Mouse (Mus musculus) thymus, adult 2 months (tissue): ENCODE measurements around the gene Sema6d. TPM values are rescaled to one million over a fixed set of nuclear protein-coding genes. Genes with fewer than 3 reads are reported as not detected.

ENCODE experiments used
- DNase-seq: peaks from one replicate; pipeline ENCODE4 v3.0.0; 2021
- H3K27ac ChIP-seq: fragments of 200-500 bp; 2 replicates; pipeline ENCODE4 v1.5.1; 2012; ENCODE audit warnings: low read length, control low read depth; ENCODE audit not compliant: control insufficient read depth, insufficient read depth
- H3K27me3 ChIP-seq: fragments of 200-500 bp; 2 replicates; pipeline ENCODE4 v1.6.1; 2012; ENCODE audit warnings: mild to moderate bottlenecking, low read length, moderate library complexity, mixed read lengths; ENCODE audit not compliant: control insufficient read depth, insufficient read depth
- H3K36me3 ChIP-seq: fragments of 200-500 bp; 2 replicates; pipeline ENCODE4 v1.6.1; 2012; ENCODE audit warnings: mild to moderate bottlenecking, low read length, moderate library complexity; ENCODE audit not compliant: control insufficient read depth, insufficient read depth
- H3K4me1 ChIP-seq: fragments of 200-500 bp; replicated peaks from 2 replicates; pipeline ENCODE4 v1.6.1; 2012; ENCODE audit warnings: low read length; ENCODE audit not compliant: control insufficient read depth, insufficient read depth
- H3K4me3 ChIP-seq: fragments of 200-500 bp; 2 replicates; pipeline ENCODE4 v1.5.1; 2012; ENCODE audit warnings: mild to moderate bottlenecking, low read length, control low read depth, moderate library complexity; ENCODE audit not compliant: control insufficient read depth, insufficient read depth
- CTCF ChIP-seq: fragments of 200-500 bp; IDR thresholded peaks from 2 replicates; pipeline ENCODE4 v1.5.1; 2012; ENCODE audit warnings: mild to moderate bottlenecking, control low read depth, low read length, moderate library complexity, borderline replicate concordance; ENCODE audit not compliant: control insufficient read depth, poor library complexity, insufficient read depth; ENCODE audit errors: extremely low read depth
- POLR2A ChIP-seq: fragments of 200-500 bp; IDR thresholded peaks from 2 replicates; pipeline ENCODE4 v1.6.1; 2012; ENCODE audit warnings: mild to moderate bottlenecking, low read length, control low read depth, moderate library complexity; ENCODE audit not compliant: control insufficient read depth, poor library complexity, insufficient read depth; ENCODE audit errors: extremely low read depth
- WGBS: fragments of 180-500 bp; shearing (Covaris S2); methylation state at CpG from one replicate; pipeline ENCODE4 v1.1.7; 2018; 5-methylcytosine and 5-hydroxymethylcytosine counted together
- polyA plus RNA-seq: library from polyadenylated mRNA; depleted of rRNA; stranded (reverse); fragments of >200 nt; gene quantifications from 2 replicates; pipeline ENCODE4 v1.2.3, GENCODE M21; 2012

Sema6d gene
- polyA plus RNA-seq, 1 experiment: 4.6 TPM

DNA sequence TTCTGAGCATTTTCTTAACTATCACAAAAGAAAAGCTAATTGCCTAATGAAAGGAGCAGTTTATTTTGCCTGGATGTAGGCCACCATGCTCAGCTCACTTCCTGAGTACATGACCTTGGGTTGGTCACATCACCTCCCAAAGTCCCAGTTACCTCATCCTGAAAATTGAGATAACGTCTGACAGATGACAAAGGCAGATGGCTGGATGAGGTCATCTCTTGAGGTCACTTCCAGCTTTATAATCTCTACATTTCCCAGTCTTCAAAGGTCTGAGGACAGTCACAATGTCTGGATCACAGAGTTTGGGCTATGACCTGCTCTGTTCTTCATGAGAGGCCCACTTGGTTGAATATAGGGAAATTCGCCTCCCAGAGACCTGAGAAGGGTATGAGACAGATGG lies 366.1 kb downstream of the Sema6d start:
- Histone ChIP-seq H3K4me3 (no peak overlapping the region), H3K27ac (no peak overlapping the region), H3K27me3 (no peaks in the 10 kb centered on the region), H3K4me1 (no peaks in the 10 kb centered on the region), H3K36me3 (no peaks in the 10 kb centered on the region)
- 85% methylated on average over 2 of the region's 2 CpGs for whole genome bisulfite sequencing
- TF ChIP-seq CTCF (no peak), POLR2A (no peak)
- DNase-seq: no peak

- no peak for DNase-seq
- no peaks in the 10 kb centered on the region for H3K36me3 ChIP-seq
- H3K4me3 ChIP-seq: no peak overlapping the region
- no peak for TF ChIP-seq CTCF
- no peak for TF ChIP-seq POLR2A
- H3K27ac ChIP-seq: no peak overlapping the region
- H3K4me1 ChIP-seq: no peaks in the 10 kb centered on the region
- WGBS: 96% methylated on average over 4 of the region's 4 CpGs
- no peaks in the 10 kb centered on the region for H3K27me3 ChIP-seq
These were observed 367.2 kb downstream of the Sema6d start for GRCm38 (mm10) chr2:124456999-124457398.

DNA sequence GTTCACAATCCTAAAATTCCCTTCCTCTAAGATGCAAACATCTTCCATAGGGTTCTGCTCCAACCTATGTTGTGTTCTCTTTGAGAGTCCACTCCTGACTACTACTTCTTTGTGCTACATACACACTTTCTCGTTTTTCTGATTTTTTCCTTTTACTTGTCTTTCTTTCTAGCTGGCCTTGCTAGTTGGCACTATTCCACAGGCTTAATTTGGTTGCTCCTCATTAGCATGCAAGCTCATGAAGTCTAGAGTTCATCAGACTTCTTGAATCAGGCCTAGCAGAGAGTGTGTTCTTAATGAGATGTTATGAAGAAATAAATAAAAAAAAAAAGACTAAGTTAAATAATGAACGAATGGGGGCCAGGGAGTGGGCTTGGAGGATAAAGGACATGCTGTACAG lies 368.3 kb downstream of the Sema6d start:
- no peaks in the 10 kb centered on the region for H3K27me3 ChIP-seq
- no peak overlapping the region for H3K4me3 ChIP-seq
- H3K27ac ChIP-seq: no peak overlapping the region
- TF ChIP-seq CTCF (no peak), POLR2A (no peak)
- no peak for DNase-seq
- H3K4me1 ChIP-seq: no peaks in the 10 kb centered on the region
- WGBS: 84% methylated on average over 2 of the region's 2 CpGs
- H3K36me3 ChIP-seq: no peaks in the 10 kb centered on the region

- no peak overlapping the region for H3K27ac ChIP-seq
- no peaks in the 10 kb centered on the region for H3K36me3 ChIP-seq
- no peaks in the 10 kb centered on the region for H3K27me3 ChIP-seq
- H3K4me3 ChIP-seq: no peak overlapping the region
- DNase-seq: no peak
- 77% methylated on average over 2 of the region's 2 CpGs for WGBS
- no peak for TF ChIP-seq CTCF
- no peaks in the 10 kb centered on the region for H3K4me1 ChIP-seq
These were observed 371.2 kb downstream of the Sema6d start for GRCm38 (mm10) chr2:124460956-124461355.

- Histone ChIP-seq H3K4me3 (no peak overlapping the region), H3K4me1 (no peaks in the 10 kb centered on the region), H3K27ac (no peak overlapping the region), H3K27me3 (no peaks in the 10 kb centered on the region), H3K36me3 (no peaks in the 10 kb centered on the region)
- no peak for DNase-seq
- no peak for TF ChIP-seq POLR2A
- no peak for TF ChIP-seq CTCF
- 89% methylated on average over 3 of the region's 3 CpGs for whole genome bisulfite sequencing
These were observed 371.6 kb downstream of the Sema6d start for GRCm38 (mm10) chr2:124461378-124461851.

DNA sequence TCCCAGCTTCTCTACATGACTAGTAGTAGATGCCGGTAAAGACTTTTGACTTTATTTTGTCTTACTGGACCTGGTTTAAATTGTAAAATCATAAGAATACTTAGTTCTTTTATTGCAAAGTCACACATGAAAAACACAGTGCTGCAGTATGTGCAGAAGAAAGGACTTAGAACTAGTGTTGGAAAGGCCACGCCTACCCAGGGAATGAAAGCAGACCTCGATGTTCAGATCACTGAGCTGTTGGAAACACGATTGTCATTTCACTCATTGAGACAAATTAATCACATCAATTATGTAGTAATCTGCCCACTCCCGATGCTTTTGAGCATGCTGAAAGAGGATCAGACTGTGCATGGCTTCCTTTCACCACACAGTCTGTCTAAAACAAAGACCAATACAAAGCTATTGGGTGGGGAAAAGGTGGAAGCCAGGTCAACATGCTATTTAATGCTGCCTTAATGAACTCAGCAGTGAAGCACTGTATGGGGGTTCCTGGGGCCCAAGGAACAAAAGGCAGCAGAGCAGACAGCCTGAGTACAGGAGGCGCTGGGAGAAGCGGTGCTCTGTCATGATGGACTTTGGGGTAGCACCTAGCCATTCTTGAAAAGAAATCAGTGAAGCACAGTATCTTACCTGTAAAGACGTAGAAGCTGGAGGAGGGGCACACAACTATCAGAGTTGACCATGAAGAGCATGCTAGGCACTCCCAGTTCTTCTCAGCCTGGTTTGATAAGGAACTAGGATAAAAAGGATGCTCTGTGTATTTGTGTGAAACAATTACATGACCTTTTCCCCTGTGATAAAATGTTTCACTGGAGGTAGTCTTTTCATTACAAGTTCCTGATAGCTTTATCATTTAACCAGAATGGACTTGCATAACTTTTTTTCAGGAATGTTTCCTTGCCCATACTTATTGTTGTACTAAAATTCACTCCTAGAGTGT lies 375.5 kb downstream of the Sema6d start:
- TF ChIP-seq CTCF: no peak
- TF ChIP-seq POLR2A: no peak
- WGBS: 92% methylated on average over 8 of the region's 8 CpGs
- no peak for DNase-seq

More for the DNA sequence above, 375.5 kb downstream of the Sema6d start:
- Histone ChIP-seq H3K4me1 (no peaks in the 10 kb centered on the region), H3K36me3 (no peaks in the 10 kb centered on the region), H3K27ac (no peak overlapping the region), H3K4me3 (no peak overlapping the region), H3K27me3 (no peaks in the 10 kb centered on the region)
